Comparison of ENCODE assay signal across 10 mouse cellular contexts in the genomic region with DNA sequence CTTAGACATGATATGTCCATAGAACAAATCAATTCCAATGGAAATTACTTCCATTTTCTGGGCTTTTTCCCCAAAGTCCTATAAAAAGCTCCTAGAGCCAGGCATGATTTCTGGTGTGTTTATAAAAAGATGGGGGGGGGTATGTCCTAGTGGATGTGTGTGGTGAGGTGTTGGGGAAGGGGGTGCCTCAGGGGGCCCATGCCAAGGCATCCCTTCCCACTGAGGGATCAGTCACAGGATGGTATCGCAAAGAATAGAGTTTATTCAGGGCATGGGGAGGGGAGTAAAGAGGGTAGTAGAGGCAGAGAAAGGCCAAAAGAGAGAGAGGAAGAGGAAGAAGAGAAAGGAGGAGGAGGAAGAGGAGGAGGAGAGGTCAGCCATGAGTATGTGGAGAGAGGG. TPM values are rescaled to one million over a fixed set of nuclear protein-coding genes. Genes with fewer than 3 reads are reported as not detected.
A peak's percentile ranks its signal among the peaks of the same experiment; 100 is the strongest.
DNase-seq lines count a peak whose midpoint lies in the region; ATAC-seq lines count a peak whose summit lies in the region.
"Had no signal": no experiment of that assay in that cellular context is flagged by ENCODE, and none has a peak within 500 bp of the region (broad histone marks: within the 10 kb centered on the region; RNA-seq: fewer than 3 reads in every experiment).

No protein-coding gene starts in this region.

- DNase-seq in kidney, postnatal 14 days = no peak
- no peak for DNase-seq in hindbrain, embryonic 11.5 days (ENCODE audit: low spot score)
- DNase-seq in right cerebral cortex, postnatal 10 days (ENCODE audit: low spot score in 2 of 2) = no peak
- DNase-seq in layer of hippocampus, postnatal 10 days (ENCODE audit: low spot score in 2 of 2) = no peak

- no peak overlapping the region for H3K9ac ChIP-seq in kidney, embryonic 16.5 days (replicated peaks; ENCODE audit: low read length)
- H3K9ac ChIP-seq in embryonic facial prominence, embryonic 12.5 days = no peak overlapping the region
- no peak overlapping the region for H3K9ac ChIP-seq in hindbrain, embryonic 11.5 days (ENCODE audit: low read depth, low read length)
- H3K9ac ChIP-seq in midbrain, embryonic 13.5 days (replicated peaks) = 0 out of 2 replicates have a peak overlapping the region, but pooled peaks have one; percentile 32
- H3K9ac ChIP-seq: embryonic facial prominence, embryonic 13.5 days; kidney, embryonic 15.5 days; liver, postnatal 0 days had no signal

- no peak overlapping the region for H3K4me2 ChIP-seq in kidney, embryonic 16.5 days (replicated peaks; ENCODE audit: low read depth, low read length)
- H3K4me2 ChIP-seq in embryonic facial prominence, embryonic 12.5 days (replicated peaks) = no peak overlapping the region
- H3K4me2 ChIP-seq in hindbrain, embryonic 11.5 days (replicated peaks; ENCODE audit: low read depth, low read length) = no peak overlapping the region
- peak overlapping the region; percentile 33; the same call in 1 of the 2 replicates for H3K4me2 ChIP-seq in midbrain, embryonic 13.5 days (replicated peaks)

- ATAC-seq in kidney, embryonic 16.5 days (ENCODE audit: low FRiP score, low TSS enrichment) = peak; percentile 27
- 0 out of 2 replicates have a peak, but pooled peaks have one; percentile 11 for ATAC-seq in embryonic facial prominence, embryonic 12.5 days (ENCODE audit: insufficient number of reproducible peaks, insufficient read depth, low FRiP score, low TSS enrichment)
- ATAC-seq in hindbrain, embryonic 11.5 days (ENCODE audit: low FRiP score) = peak; percentile 23; the same call in 1 of the 2 replicates
- peak; percentile 22; the same call in 1 of the 2 replicates for ATAC-seq in midbrain, embryonic 13.5 days

- H3K27me3 ChIP-seq in kidney, embryonic 16.5 days (ENCODE audit: insufficient read depth, low read length) = no peaks in the 10 kb centered on the region
- H3K27me3 ChIP-seq in embryonic facial prominence, embryonic 12.5 days = no peaks in the 10 kb centered on the region
- H3K27me3 ChIP-seq in hindbrain, embryonic 11.5 days (ENCODE audit: control insufficient read depth, insufficient read depth, low read length) = no peaks in the 10 kb centered on the region
- no peaks in the 10 kb centered on the region for H3K27me3 ChIP-seq in midbrain, embryonic 13.5 days
- H3K27me3 ChIP-seq: embryonic facial prominence, embryonic 13.5 days had no signal

- 84% methylated on average over 1 of the region's 1 CpGs for WGBS in kidney, embryonic 16.5 days
- WGBS in embryonic facial prominence, embryonic 12.5 days = 67% methylated on average over 1 of the region's 1 CpGs
- WGBS in hindbrain, embryonic 11.5 days = 44% methylated on average over 1 of the region's 1 CpGs
- 36% methylated on average over 1 of the region's 1 CpGs for WGBS in midbrain, embryonic 13.5 days

- H3K27ac ChIP-seq in kidney, embryonic 16.5 days (ENCODE audit: low read length) = no peak overlapping the region
- no peak overlapping the region for H3K27ac ChIP-seq in embryonic facial prominence, embryonic 12.5 days
- H3K27ac ChIP-seq in hindbrain, embryonic 11.5 days (ENCODE audit: low read depth, low read length) = no peak overlapping the region
- H3K27ac ChIP-seq in midbrain, embryonic 13.5 days = no peak overlapping the region
- H3K27ac ChIP-seq: embryonic facial prominence, embryonic 13.5 days had no signal

- H3K4me3 ChIP-seq in kidney, embryonic 16.5 days (ENCODE audit: low read length) = no peak overlapping the region
- no peak overlapping the region for H3K4me3 ChIP-seq in embryonic facial prominence, embryonic 12.5 days
- no peak overlapping the region for H3K4me3 ChIP-seq in hindbrain, embryonic 11.5 days (ENCODE audit: low read depth, low read length)
- H3K4me3 ChIP-seq in midbrain, embryonic 13.5 days (replicated peaks) = no peak overlapping the region
- H3K4me3 ChIP-seq: embryonic facial prominence, embryonic 13.5 days had no signal

- no peaks in the 10 kb centered on the region for H3K9me3 ChIP-seq in kidney, embryonic 16.5 days (ENCODE audit: low read length)
- no peaks in the 10 kb centered on the region for H3K9me3 ChIP-seq in embryonic facial prominence, embryonic 12.5 days
- no peaks in the 10 kb centered on the region for H3K9me3 ChIP-seq in hindbrain, embryonic 11.5 days (ENCODE audit: control insufficient read depth, low read length)
- H3K9me3 ChIP-seq in midbrain, embryonic 13.5 days = no peaks in the 10 kb centered on the region
- H3K9me3 ChIP-seq: embryonic facial prominence, embryonic 13.5 days; kidney, embryonic 15.5 days had no signal

- H3K4me1 ChIP-seq in kidney, embryonic 16.5 days (ENCODE audit: insufficient read depth, low read length) = peaks cover 7% of the 10 kb centered on the region
- peaks cover 4% of the 10 kb centered on the region; the same call in 1 of the 2 replicates for H3K4me1 ChIP-seq in embryonic facial prominence, embryonic 12.5 days
- peaks cover 4% of the 10 kb centered on the region; the same call in 1 of the 2 replicates for H3K4me1 ChIP-seq in hindbrain, embryonic 11.5 days (replicated peaks; ENCODE audit: control insufficient read depth, insufficient read depth, low read length)
- H3K4me1 ChIP-seq in midbrain, embryonic 13.5 days (replicated peaks) = peaks cover 8% of the 10 kb centered on the region
- H3K4me1 ChIP-seq: embryonic facial prominence, embryonic 13.5 days had no signal

- H3K36me3 ChIP-seq in kidney, embryonic 16.5 days (ENCODE audit: insufficient read depth, low read length) = no peaks in the 10 kb centered on the region
- H3K36me3 ChIP-seq in embryonic facial prominence, embryonic 12.5 days = no peaks in the 10 kb centered on the region
- H3K36me3 ChIP-seq in hindbrain, embryonic 11.5 days (ENCODE audit: control insufficient read depth, insufficient read depth, low read length) = no peaks in the 10 kb centered on the region
- no peaks in the 10 kb centered on the region for H3K36me3 ChIP-seq in midbrain, embryonic 13.5 days
- H3K36me3 ChIP-seq: embryonic facial prominence, embryonic 13.5 days; kidney, embryonic 15.5 days had no signal

RNA-seq across cellular contexts. Expression of gene Rpia, which starts 14.5 kb away (rescaled TPM):
- polyA plus RNA-seq in kidney, embryonic 16.5 days (2015; fragmentation: Nextera tagmentation; extraction: Ambion mirVana) = 2.3 and 3.0 TPM in 2 replicates
- polyA plus RNA-seq in embryonic facial prominence, embryonic 12.5 days (2016; fragmentation: Nextera tagmentation; extraction: Ambion mirVana) = 3.4 and 3.5 TPM in 2 replicates
- 2.5 and 3.7 TPM in 2 replicates for polyA plus RNA-seq in hindbrain, embryonic 11.5 days (2014; fragmentation: Nextera tagmentation; extraction: Ambion mirVana)
- 2.4 and 3.5 TPM in 2 replicates for polyA plus RNA-seq in midbrain, embryonic 13.5 days (2015; fragmentation: Nextera tagmentation; extraction: Ambion mirVana)
- total RNA-seq in layer of hippocampus, postnatal 10 days (2021) = 10 to 100 TPM; 11.9 to 15.7 TPM

RNA-seq across cellular contexts. Expression of gene Eif2ak3, which starts 37.8 kb away (rescaled TPM):
- polyA plus RNA-seq in kidney, embryonic 16.5 days (2015; fragmentation: Nextera tagmentation; extraction: Ambion mirVana) = 11.9 and 12.2 TPM in 2 replicates
- polyA plus RNA-seq in embryonic facial prominence, embryonic 12.5 days (2016; fragmentation: Nextera tagmentation; extraction: Ambion mirVana) = 12.8 and 13.5 TPM in 2 replicates
- 10.5 and 12.4 TPM in 2 replicates for polyA plus RNA-seq in hindbrain, embryonic 11.5 days (2014; fragmentation: Nextera tagmentation; extraction: Ambion mirVana)
- 12.3 and 13.4 TPM in 2 replicates for polyA plus RNA-seq in midbrain, embryonic 13.5 days (2015; fragmentation: Nextera tagmentation; extraction: Ambion mirVana)
- total RNA-seq in layer of hippocampus, postnatal 10 days (2021) = 10 to 100 TPM; 18.3 to 21.6 TPM
